Mouse (Mus musculus) lung, postnatal 14 days (tissue): Measurements from ENCODE around the gene Endod1.
"Not testable (repeated sequence)": the region's sequence is repeated elsewhere in the genome, so short reads cannot be mapped to it uniquely, and the experiment has no call there.

Experiments used
- DNase-seq: peaks from one replicate; pipeline ENCODE4 v3.0.0; 2021

Gene Endod1

DNA sequence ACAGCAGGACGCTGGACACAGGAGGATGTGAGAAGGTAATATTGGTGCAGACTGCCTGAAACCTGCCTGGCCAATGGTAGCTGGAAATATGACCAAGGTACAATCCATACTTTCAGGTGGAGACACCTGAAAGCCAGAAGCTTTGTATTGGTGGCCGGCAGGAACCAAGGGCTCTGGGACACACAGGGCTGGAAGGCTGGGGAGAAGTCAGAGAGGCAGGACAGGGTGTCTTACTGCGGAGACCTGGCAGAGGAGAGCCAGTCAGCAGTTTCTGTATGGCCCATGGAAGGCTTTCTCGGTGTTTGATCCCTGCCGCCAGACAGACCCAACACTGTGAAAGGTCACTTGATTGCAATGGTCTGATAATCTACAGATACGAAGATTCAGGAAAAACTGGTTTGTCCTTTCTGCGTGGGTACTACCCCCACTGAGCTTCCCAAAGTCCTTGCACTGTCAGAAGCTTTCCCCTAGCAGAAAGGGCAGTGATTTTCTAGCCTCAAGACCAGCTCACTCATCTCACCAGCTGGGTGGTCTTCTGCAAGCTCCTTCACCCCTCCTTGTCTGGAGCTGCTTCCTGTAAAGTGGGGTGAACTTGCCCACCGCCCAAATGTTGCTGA is 1.4 kb downstream of the Endod1 start:
- DNase-seq = no peak

DNA sequence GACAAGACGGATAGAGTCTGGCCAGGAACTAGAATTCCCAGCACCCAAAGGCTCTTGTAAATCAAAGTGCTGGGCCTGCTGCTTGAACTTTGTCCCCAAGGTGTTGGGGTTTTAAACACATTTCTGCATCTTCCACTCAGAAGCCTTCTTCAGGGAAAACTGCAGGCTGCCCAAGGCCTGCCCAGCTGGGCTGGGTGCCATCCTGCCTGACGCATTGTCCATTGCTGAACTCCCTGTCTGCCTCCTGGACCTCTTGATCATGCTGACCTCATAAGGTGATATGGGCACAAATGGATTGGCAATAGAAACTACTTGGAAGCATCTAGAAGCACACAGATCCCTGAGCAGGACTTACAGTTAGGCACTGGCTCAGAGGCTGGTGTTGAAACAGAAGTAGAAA is 3.2 kb downstream of the Endod1 start:
- no peak for DNase-seq

DNA sequence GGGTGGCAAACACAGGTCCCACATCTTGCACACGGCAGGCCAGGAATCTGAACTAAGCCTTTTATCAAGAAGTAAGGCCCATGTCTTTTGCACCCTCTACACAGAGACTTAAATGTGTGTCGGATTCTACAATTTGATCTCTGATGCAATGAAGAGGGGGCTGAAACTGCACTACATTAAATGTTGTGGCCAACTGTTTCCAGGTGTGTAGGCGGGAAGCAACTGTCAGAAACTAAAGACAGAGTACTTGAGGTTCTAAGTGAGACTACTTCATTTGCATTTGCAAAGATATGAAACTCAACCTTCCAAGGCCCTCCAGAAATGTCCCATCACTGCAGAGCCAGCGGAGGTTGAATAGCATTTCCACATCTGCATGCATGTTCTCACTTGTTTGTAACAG is 5.2 kb downstream of the Endod1 start:
- DNase-seq = no peak

DNA sequence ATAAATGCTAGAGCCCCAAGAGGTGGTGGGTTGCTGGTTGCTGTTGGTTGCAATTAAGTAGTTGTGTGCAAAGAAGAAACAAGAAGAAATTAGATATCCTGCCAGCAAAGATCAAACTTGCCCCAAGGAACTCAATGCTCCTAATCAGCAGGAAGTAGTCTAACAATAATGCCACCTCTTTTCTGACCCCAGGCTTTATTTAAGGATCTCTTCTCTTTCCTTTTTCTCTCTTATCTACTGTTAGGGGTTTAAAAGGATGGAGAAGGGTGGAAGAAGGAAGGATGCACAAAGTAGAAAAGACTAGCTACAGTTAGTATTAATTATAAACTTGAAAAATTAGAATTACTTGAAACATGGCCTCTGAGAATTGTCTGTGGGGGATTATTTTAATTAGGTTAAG is 8.9 kb downstream of the Endod1 start:
- DNase-seq = no peak

DNA sequence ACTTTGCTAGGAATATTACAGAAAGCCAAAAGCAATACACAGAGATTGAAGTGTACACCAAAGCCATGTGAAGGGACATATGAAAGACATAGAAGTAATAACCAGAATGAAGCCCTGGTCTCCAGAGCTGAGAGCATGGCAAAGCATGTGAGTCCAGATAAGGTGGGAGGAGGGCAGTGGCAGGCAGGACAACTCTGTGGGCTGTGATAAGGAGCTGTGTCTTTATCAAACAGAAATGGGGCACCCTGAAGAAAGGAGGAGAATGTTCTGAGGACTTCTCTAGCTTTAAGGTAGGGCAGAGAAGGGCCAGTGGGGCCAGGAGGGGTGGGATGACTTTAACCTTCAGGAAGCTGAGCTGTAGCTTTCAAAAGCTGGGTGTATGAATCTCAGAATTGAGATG is 12.0 kb downstream of the Endod1 start:
- DNase-seq = no peak

DNA sequence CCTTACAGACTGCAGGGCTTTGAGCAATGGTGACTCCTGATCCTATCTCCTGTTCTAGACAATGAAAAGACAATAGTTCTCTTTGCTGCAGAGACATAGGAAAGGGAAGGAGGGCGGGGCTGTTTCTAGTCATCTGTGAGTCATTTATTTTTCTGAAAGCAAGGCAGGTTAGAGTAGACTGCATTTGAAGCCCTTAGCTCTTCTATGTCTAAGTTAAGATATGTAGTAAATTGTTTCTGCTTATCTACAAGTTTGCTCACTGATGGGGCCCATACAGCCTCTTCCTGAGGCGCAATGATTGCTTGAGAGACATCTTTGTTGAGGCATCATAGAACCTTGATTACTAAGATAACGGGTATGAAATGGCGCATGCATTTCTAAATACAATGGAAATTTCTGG is 13.5 kb downstream of the Endod1 start:
- DNase-seq = no peak

DNA sequence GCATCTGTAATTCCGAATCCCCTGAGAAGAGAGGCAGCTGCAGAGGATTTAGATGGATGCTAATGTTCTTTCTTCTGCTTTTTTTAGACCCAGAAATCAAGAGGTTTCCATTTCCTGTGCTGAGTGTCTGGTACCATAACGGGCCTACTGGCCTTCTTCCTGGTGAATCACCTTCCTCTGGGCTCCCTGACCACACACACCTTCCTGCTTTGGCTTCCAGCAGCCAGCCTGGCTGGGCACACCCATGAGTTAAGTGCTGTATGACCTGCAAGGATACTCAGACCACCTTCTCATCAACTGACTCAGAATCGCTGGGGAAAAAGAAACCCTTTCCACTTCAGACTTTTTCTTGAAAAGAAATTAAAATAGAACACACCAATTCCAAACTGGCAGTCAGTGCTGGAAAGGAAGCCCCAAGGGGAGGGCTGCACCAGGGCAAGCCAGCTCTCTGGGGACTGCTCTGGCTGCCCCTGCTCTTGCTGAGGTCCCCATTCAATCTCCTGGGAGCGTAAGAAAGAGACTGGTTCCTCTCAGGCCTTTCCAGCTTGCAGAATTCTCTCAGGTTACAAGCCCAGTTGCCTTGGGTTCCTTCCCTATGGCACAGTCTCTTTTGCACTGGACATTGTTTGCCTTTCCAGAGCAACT is 15.7 kb downstream of the Endod1 start:
- no peak for DNase-seq

DNA sequence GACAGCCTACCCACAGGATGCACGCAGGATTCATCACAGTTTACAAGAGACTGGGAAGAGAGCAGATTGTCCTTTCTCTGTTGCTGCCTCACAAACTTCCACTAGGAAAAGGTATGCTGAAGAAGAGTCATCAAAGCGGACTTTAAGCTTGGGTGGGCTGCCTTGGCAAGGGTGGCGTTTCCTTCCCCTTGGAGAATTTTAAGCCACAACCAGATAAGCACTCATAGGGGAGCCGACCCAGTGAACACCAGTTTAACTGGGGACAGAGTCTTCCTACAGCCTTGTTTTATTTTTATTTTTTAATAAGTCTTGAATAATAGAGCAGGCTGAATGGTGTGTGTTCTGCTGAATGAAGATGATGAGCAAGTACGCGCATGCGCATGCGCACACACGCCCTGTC is 16.6 kb downstream of the Endod1 start:
- DNase-seq = no peak

DNA sequence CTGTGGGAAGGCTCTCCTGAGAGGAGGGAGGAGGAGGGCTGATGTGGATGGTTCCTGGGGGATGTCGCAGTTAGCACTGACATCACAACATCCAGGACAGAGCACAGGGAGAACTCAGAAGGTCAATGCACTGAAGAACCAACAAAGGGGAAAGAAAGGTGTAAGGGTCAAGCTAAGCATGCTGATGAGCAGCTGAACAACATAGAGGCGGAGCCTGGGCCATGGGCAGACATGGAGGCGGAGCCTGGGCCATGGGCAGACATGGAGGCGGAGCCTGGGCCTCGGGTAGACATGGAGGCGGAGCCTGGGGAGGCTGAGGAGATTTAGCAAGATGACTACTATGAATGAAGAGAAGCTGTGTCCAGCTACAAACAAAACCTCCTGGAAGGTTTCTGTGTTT is 17.8 kb downstream of the Endod1 start:
- peak; percentile 13 for DNase-seq

DNA sequence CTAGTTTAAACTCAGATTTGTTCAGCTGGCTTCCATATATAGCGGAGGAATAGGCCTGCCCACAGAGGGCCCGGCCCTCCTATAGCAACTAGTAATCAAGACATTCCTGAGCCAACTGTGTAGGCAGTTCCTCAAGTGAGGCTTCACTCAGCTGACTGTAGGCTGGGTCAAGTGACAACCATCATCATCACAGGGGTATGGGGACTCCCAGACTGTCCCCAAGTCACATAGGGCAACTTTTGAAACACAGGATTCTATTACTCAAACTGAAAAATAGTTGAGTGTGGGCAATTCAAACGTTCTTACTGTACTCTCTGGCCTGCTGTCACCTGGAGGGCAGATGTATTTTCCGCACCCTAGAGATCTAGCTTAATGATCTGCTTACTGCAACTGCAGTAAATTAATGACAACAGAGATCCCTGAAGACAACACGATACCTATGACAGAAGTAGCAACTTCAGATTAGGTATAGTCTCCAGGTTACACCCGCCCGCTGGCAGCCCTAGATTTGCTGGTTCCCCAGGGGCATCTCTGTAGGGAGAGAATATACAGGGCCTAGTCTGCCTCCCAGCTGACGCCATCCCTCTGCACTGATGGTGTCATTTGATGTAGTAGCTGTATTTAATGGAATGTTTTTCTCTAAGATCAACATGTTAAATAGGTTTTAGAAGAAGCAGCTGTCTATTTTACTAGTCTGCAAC is 19.1 kb downstream of the Endod1 start:
- no peak for DNase-seq

DNA sequence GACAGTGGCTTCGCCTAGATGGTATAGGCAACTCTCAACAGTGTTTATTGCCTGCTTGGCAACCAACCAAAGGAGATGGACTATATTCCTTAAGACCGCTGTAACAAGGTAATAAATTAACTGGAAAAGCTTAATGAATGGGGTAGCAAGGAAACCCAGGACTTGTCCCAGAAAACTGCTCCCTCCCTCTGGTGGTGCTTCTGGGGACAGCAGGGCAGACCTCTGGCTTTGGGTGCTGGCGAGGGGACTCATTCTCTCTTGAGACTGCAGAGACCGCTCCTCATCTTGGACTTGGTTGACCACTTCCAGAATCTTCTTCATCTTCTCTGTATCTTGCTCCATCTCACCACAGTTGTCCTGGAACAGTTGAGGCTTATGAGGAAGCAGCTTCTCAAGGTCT is 24.3 kb downstream of the Endod1 start:
- no peak for DNase-seq

DNA sequence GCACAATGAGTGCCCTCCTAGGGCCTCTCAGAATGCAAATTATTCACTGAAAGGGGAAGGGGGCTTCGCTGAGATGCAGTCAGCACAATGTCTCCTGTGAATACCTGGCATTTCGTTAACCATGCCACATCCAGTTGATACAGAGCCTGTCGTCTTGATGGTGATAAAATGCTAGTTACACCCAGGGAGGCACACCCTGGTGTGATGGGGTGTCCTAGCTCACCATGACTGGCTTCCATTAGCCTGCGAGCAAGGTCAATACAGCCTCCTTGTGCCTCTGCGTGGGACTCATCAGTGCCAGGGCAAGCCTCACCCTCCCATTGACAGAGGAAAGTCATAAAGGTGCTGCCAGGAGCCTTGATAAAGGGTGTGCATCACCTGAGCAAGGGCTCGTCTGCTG is 26.5 kb downstream of the Endod1 start:
- no peak for DNase-seq

DNA sequence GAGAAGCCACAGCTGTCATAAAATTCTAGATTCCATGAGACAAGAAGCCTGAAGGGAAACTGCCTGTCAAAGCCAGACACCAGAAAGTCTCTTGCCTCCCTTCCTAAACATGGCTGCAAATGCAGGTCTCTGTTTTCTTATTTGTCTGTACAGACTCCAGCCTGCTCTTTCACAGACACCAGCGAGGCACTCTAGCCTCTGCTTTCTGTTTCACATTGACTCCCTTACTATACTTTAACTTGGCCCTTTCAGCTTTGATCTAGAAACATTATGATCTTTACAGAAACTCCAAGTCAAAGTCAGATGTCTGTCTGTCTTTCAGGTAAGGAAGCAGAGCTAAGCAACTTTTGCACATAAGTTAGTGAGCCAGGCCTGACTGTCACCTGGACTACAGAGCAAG is 29.0 kb downstream of the Endod1 start:
- no peak for DNase-seq

DNA sequence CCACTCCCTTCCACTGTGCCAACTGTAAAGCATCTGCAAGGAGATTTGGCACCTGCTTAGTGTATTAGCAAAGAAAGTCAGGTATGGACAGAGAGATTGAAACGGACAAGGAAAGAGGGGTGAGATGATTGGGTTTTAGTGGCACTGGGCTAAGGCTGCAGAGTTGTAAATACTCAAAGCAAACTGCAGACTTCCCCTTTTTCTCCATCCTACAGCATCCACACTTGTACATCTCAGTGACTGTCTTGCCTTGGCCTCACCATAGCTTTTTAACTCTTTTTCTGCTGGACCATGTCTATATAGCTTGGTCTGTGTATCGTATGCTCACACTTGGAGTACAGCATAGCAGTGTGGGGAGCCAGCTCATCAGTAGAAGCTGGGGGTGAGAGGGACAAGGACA is 30.5 kb downstream of the Endod1 start:
- DNase-seq = no peak

DNA sequence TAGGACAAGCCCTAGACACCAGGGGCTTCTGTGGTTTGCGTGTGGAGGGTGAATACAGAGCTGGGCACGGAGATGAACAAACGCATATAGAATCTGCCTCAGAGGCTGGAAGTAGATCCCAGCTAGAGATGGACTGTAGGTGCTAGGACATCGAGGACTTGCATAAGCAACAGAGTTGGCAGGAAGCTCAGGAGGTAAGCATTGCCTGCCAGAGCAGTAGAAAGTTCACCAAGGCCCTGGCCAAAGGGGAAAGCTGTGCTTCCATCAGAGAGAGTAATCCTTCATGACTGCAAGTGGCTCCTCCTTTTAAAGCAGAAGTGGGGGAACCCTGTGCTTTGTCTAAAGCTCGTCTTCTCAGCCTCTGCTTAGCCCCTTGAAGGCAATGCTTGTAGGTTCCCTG is 31.9 kb downstream of the Endod1 start:
- no peak for DNase-seq

DNA sequence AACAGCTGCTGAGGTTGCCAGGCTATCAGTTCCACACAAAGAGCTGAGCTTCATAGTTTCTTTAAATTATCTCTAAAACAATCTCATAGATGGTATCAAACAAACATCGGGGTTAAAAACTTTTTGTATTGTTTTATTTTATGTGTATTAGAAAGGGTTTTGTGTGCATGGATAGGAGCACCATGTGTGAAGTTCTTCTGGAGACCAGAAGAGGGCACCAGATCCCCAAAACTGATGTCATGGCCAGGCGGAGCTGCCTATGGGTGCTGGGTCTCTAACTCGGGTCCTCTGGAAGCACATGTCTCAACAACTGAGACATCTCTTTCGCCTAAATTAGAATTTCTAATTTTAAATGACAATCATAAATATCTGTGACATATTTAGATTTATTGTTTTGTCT is 32.9 kb downstream of the Endod1 start:
- DNase-seq = peak; percentile 34

DNA sequence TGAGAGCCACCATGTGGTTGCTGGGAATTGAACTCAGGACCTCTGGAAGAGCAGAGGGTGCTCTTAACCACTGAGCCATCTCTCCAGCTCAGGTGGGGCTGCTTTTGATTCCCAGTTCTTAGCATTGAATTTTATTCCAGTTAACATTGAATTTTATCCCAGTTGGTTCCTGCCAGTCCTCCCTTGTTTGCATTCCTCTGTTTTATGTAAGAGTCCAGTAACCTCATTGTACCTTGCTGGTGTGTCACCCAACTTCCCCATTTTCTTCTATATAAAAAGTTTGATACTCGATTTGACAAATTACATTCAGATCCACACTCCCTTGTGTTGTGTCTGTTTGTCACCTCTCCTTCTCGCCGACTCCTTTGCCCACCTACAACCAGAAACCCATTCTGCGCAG is 35.4 kb downstream of the Endod1 start:
- not testable (repeated sequence) for DNase-seq

DNA sequence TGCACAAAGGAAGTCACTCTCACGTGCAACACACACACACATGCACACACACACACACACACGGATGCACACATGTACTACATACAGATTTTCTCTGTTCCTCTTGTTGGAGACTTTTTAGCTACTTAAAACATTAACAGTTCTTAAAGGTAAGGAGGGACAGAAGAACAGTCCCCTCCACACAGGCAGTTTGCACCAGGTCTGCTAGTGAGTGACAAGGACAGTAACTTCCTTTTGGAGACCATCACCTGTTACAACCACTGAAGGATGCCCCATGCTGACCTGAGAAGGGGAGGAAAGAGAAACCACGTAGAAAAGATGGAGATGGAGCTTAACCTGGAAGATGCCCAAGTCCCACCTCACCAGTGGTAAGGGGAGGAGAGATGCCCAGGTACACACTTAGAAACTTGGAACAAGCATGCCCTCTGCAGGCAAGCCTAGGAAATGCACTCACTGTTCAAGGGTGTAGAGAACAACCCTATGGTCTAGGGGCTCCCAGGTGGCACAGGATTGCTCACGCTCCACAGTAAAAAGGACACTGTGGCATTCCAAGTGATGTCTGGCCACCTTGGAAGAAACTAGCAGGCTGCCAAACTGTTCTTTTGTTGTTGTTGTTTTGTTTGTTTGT is 39.2 kb downstream of the Endod1 start:
- DNase-seq = peak; percentile 79

DNA sequence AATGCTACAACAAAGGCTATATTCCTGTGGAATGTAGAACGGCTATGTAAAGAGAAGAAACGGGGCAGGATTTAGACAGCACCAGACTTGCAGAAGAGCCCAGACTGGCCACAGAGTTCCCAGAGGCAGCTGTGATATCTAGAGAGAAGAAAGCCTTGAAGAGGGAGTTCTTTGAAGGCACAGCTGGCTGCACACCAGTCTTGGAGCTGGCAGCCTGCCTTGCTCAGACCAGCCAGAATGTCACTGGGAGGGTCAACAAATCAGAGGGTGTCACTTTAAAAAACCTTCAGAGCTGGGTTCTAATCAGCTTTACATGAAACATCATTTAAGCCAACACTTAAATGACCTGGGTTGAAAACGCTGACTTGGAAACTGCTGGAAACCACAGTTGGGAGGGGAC is 42.6 kb downstream of the Endod1 start:
- peak; percentile 19 for DNase-seq

DNA sequence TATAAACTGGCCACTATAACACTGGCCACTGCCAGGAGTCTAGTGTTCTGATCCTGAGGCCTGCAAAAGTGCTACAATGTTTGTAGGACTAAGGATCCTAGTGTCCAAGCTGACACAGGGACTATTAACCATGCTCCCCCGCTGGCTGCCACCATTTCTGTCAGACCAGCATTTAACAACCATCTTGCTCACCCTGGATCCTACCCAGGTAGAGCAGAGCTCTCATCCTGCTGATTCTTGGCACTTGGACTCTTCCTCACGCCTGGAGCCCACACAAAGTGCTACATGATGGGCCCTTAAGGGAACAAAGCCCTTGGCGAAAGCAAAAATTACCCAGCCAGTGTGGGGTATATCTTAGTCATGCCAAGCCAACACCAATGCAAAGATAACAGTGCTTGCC is 44.4 kb downstream of the Endod1 start:
- DNase-seq = no peak

DNA sequence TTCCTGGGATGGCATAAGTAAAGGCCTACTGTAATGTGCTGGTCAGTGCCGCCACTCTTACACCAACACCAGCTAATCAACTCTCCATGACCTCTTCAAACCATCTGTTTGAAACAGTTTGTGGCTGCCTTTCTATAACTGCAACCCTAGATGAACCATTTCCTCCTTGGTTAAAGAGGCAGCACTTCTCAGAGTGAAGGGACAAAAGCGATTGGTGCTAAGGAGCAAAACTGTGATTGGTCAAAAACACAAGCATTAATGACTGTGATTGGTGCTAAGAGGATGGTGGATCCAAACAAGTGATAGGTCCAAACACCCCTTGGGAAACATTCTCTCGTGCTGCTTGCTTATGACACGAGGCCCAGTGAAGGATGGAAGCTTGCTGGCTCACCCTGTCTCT is 45.5 kb downstream of the Endod1 start:
- DNase-seq = no peak

DNA sequence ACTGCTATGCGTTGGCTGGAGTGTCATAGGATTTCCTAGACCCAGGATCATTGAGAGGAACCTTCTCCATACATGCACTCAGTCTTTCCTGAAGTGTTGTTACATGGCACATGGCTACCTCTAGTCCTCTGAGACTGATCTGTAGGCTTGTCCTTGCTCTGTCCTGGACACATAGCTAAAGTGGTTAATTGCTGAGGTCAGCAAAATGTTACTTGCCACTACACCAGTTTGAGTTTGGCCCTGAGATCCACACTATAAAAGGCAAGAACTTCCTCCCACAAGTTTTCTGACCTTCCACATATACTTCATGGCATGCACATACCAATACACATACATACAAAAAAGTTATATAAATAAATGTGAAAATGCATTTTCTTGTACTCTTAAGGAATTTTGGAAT is 64.7 kb downstream of the Endod1 start:
- no peak for DNase-seq

DNA sequence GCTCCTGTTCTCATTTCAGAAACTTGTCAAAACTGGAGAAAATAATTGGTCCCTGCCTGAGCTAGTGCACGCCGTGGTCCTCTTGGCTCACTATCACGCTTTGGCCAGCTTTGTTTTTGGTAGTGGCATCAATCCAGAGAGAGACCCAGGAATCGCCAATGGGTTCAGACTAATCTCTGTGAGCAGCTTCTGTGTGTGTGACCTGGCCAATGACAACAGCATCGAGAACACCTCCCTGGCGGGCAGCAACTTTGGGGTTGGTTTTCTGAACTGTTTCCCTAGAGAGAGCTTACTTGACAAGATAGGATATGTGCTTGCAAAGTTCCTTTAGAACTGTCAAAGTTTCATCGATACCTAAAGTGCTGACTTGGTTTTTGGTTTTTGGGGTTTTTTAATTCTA is 66.8 kb downstream of the Endod1 start:
- DNase-seq = no peak

DNA sequence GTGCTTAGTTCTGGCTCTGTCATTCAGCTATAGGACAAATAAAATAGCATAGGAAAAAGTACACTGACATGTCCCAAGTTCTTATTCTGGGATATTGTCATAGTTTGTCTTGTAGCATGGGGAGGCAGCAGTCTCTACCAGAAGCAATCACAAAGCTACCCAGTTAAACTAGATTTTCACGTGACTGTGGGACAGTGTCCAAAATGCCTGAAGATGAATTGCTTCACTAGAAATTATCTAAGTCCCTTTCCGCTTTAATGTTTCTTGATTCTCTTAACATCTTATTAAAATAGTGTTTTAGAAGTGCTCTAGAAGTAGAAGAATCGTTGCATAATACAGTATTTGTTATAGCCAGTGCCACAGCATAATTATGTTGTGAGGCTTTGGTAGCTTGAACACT is 67.3 kb downstream of the Endod1 start:
- no peak for DNase-seq
